Mouse (Mus musculus): ENCODE measurements around the gene Lrig2.

GRCm38 (mm10) chr3:104397316-104397715 is 114.4 kb downstream of the Lrig2 start:
- TF ChIP-seq CTCF (IDR thresholded peaks at IDR 0.05; ENCODE audit: control insufficient read depth, insufficient read depth, insufficient read length) (no peak), CEBPB (IDR thresholded peaks at IDR 0.05; ENCODE audit: low read depth) (no peak), MYOG (IDR thresholded peaks at IDR 0.05; ENCODE audit: control insufficient read depth, extremely low read depth, insufficient read length) (no peak)

Measured in C2C12 (cell line).